Mouse (Mus musculus): Measurements from ENCODE around the gene Syne3.
A peak's percentile ranks its signal among the peaks of the same experiment; 100 is the strongest.

The Syne3 gene

GRCm38 (mm10) chr12:105025271-105025946 lies 15.8 kb upstream of the Syne3 start:
- DNase-seq = peak; percentile 82

DNA sequence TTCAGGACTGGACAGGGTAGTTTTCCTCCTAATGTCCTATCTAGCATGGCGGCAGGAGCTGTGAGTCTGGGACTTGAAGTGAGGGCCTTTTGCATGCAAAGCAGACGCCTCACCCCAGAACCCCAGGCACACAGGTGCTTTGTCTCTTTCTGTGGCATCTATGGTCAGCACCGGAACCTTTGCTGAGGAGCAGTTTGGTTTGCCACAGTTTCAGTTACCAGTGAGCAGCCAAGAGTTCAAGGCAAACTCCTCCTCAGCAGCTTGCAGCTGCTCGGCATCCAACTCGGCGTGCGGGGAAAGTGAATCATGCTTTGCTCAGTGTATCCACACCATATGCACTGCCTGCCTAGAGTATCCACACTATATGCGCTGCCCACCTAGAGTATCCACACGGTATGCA lies 13.2 kb upstream of the Syne3 start:
- DNase-seq = no peak

GRCm38 (mm10) chr12:105022141-105022540 lies 12.5 kb upstream of the Syne3 start:
- DNase-seq = peak; percentile 31

DNA sequence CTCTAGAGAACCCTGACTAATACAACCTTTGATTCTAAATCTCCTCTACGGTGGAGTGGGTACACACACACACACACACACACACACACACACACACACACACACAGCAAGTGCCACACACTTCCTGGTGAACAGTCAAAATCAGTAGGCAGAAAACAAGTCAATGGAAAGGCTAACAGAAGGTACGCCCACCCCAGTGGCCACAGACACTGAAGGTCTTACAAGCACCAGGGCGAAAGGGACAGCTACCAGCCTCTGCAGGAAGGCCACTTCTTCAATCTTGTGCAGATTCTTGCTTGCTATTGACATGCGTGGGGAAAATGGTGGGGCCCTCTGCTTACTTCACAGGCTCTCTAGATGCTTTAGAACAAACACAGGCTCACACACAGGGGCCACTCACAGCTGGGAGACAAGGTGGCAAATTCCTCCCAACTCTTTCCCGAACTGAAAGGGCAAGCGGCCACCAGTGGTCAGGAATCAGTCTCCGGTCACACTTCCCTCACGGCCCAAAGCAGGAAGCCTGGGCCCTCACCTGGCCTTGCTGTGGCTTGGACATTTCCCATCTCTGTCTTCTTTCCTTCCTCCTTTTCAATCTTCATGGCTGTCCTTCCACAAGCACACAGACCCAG lies 11.9 kb upstream of the Syne3 start:
- DNase-seq = no peak

- DNase-seq = no peak
These were observed 10.0 kb upstream of the Syne3 start for GRCm38 (mm10) chr12:105019359-105020219.

DNA sequence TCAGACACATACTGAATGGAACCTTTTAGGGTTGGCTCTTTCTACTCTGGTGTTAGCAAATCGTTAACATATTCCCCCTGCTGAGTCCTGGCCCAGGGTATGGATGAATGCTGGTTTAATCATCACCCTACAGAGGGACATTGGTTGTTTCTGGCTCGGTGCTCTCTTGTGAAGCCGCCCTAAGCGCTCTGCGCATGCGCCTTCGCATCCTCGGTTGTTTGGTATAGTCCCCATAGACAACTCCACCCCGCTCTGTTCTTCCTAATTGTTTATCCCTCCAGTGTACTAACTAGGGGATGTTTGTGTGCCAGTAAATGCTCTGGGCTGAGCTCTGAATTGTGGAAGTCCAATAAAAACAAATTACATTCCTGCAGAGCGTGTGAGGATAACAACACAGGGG lies 7.0 kb upstream of the Syne3 start:
- no peak for DNase-seq

- DNase-seq = no peak
These were observed 6.6 kb upstream of the Syne3 start for GRCm38 (mm10) chr12:105016199-105016598.

DNA sequence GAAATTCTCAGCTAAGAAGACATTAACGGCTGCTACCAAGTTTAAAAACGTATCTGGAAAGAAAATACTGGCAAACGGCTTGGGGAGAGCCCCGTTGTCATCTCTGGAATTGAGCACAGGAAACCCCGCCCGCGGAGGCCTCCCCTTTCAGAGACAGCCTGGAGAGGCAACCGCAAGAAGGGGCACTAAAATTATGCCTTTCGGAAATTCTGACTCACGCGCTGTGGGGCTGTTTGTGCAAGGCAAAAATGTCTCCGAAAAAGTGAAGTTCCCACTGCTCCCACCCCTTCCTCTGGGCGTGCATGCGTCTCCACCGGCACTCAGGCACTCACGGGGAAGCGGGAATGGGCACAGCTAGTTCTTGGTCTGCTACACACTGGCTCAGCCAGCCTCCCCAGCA lies 3.5 kb upstream of the Syne3 start:
- peak; percentile 72 for DNase-seq

DNA sequence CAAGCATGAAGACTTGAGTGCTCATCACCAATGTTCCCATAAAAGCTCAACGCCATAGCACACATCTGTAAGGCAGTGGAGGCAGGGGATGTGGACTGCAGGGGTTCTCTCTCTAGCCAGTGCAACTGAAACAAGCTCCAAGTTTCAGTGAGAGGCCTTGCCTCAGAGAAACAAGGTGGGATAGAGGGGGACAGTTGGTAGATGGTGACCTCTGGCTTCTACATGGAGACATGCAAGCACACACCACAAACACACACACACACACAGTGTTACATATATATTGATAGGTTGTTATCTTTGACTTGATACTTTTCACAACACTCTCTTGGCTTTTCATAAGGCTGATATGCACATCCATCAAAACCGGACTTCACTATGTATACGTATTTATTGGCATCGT lies 2.7 kb upstream of the Syne3 start:
- no peak for DNase-seq

GRCm38 (mm10) chr12:105011589-105011988 lies 2.0 kb upstream of the Syne3 start:
- no peak for DNase-seq

- no peak for DNase-seq
These were observed 693 bp upstream of the Syne3 start for GRCm38 (mm10) chr12:105010213-105010790.

GRCm38 (mm10) chr12:105008752-105009178 lies 844 bp downstream of the Syne3 start:
- no peak for DNase-seq

DNA sequence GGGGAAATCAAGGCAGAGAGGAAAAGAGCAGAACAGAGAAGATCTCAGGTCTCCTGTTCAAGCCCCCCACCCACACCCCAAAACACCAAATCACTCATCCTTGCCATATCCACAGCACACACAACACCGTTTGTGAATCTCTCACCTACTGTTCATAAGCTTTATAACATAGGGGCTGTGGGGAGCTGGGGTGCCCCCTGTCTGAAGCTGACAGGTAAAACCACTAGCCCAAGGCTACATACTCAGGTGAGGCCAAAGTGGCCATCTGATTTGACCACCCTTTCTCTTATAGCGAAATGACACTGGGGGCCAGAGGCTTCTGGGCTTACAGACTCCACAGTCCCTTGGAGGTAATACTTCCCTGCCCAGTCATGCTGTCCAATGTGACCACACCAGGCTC lies 1.5 kb downstream of the Syne3 start:
- no peak for DNase-seq

- DNase-seq = no peak
These were observed 4.0 kb downstream of the Syne3 start for GRCm38 (mm10) chr12:105005715-105005972.

DNA sequence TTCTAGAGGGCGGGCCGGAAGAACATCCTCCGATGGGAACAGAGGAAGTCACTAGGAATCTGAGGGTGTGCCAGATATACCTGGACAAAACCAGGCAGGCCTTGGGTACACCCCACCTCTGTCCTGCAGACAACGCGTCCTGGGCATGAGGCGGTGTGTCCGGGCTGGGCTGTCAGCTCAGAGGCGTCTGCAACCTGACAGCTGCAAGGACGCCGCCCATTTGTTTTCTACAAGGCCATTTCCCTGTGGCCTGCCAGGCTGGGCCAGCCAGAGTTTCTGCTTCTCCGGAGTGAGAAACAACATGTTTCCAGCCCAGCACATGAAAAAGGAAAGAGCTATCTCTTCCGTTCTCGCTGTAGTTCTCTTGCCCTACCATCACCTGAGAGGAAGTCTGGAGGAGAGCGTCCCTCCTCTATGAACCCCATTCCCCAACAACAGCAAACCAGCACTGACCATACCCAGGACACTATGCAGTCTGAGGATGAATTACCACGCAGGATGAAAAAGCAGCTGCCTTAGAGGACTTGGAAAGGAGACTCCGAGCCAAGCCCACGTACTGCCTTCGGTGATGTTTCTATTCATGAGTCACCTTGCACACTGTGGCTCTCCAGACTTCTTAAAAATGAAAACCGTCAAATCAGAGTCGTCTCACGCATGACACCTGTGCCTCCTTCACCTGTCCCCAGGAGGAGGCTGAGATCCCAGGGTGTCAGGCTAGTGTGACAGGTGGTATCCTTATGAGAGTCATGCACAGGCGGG lies 4.5 kb downstream of the Syne3 start:
- no peak for DNase-seq

DNA sequence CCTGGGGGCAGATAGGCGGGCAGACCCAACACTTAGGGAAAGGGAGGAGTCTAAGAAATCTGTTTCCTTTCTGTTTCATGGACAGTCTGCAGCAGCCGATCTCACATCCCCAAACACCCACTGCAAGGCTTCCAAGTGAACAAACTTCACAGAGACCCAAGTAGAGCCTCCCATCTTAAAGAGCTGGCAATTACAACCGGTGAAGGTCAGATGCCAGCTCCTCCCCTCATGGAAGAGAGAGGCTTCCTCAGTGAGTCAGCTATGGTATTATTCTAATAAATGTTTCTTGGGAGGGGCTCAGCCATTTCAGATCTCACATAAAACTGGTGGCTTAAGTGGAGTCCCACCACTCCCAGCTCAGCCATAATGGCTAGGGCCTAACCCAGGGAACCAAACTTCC lies 5.9 kb downstream of the Syne3 start:
- DNase-seq = no peak

DNA sequence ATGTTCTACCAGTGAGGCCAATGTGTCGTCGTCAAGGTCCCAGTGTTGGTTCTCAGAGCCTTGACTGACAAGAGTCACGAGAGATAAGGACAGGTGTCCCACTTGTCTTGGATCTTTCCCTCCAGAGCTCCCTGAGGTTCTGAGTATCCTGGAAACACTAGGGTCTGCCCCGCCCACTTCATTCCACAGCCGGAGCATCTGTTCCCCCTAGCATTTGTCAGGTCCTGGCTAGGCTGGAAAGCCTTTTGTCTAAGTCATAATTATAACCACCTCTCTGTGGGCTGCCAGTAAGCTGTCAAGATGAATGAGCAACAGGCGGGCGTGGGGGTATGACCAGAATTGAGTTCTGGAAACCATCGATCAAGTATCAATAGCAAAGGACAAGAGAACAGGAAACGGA lies 6.5 kb downstream of the Syne3 start:
- DNase-seq = no peak

GRCm38 (mm10) chr12:105002340-105003132 lies 7.1 kb downstream of the Syne3 start:
- DNase-seq = no peak

- DNase-seq = no peak
These were observed 8.3 kb downstream of the Syne3 start for GRCm38 (mm10) chr12:105001317-105001716.

GRCm38 (mm10) chr12:105000487-105001283 lies 8.9 kb downstream of the Syne3 start:
- no peak for DNase-seq

GRCm38 (mm10) chr12:104999171-104999570 lies 10.4 kb downstream of the Syne3 start:
- no peak for DNase-seq

Measured in right cerebral cortex, postnatal 14 days (tissue).